Mouse (Mus musculus) bone marrow macrophage, adult 2 months (primary cell): ENCODE results near the gene Znrf4.

Experiments used
- CTCF ChIP-seq: IDR thresholded peaks from 2 replicates; pipeline ENCODE4 v1.5.1; 2012; ENCODE audit warnings: low read depth, mild to moderate bottlenecking, low read length, moderate library complexity
- POLR2A ChIP-seq: IDR thresholded peaks from 2 replicates; pipeline ENCODE4 v1.6.1; 2012; ENCODE audit warnings: mild to moderate bottlenecking, low read depth, low read length, borderline replicate concordance

DNA sequence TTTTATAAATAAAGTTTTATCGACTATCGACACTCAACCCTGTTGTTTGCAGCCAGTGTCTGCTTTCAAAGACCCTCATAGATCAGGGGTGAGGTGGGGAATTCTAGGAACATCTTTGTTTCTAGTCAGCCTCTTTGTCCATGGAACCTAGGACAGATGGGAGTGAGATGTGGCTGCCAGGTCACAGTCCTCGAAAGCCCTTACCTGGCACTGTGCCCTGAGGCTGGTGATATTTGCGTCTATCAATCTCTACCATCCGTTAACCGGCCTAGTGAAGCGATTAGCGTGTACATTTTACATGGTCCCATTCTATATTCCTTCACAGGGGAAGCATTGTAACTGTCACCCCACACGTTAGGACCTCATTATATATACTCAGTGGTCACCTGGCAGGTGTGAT, 26.3 kb downstream of the Znrf4 start:
- TF ChIP-seq CTCF (no peak), POLR2A (no peak)
